Mouse (Mus musculus) embryonic fibroblast, embryonic 13.5 days (primary cell): Measurements from ENCODE around the gene Cdr2l.

Experiments
- CTCF ChIP-seq: IDR thresholded peaks from 2 replicates; pipeline ENCODE4 v1.5.1; 2011; ENCODE audit warnings: mild to moderate bottlenecking, control low read depth, low read length, moderate library complexity, borderline replicate concordance; ENCODE audit not compliant: insufficient read depth
- POLR2A ChIP-seq: IDR thresholded peaks from 2 replicates; pipeline ENCODE4 v1.6.1; 2011; ENCODE audit warnings: low read depth, mild to moderate bottlenecking, control low read depth, low read length, moderate library complexity

DNA sequence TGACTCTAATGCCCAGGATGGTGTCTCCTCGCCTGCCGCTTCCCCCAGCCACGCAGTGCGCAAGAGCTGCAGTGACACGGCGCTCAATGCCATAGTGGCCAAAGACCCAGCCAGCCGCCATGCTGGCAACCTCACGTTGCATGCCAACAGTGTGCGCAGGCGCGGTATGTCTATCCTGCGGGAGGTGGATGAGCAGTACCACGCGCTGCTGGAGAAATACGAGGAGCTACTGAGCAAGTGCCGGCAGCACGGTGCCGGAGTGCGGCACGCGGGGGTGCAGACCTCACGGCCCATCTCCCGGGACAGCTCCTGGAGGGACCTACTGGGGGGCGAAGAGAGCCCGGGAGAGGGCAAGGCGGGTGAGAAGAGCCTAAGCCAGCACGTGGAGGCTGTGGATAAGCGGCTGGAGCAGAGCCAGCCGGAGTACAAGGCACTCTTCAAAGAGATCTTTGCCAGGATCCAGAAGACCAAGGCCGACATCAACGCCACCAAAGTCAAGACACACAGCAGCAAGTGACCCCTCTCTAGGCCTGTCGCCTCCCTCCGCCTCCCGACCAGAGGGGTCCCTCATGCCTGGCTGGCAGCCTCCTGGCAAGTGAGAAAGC lies 12.1 kb downstream of the Cdr2l start:
- no peak for TF ChIP-seq CTCF
- TF ChIP-seq POLR2A = no peak
